Comparison of ENCODE assay signal across 10 mouse cellular contexts in the genomic region with DNA sequence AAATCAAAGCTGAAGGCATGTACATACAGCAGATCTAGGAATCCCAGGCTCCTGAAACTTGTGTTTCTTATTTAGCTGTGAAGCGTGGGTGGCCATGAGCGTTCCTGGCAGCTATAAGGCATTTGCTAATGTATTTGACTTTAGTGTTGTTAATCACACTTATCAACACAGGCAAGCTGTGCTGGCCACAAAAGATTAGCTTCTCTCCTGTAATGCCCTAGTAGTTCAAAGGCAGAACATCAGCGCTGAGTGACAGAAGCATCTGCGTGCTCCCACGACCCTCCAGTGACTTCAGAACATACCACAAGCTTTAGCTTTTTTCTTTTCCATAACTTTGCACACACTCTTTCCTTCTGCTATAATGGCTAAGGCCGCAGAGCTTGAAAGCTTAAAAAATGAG.
DNase-seq lines count a peak whose midpoint lies in the region; ATAC-seq and TF ChIP-seq lines count a peak whose summit lies in the region.
"Had no signal": no experiment of that assay in that cellular context is flagged by ENCODE, and none has a peak within 500 bp of the region (broad histone marks: within the 10 kb centered on the region; RNA-seq: fewer than 3 reads in every experiment).

No protein-coding gene starts in this region.

- intact Hi-C loops in heart, postnatal 14 days (cut with DNase I), result no loop called here

- no peak for TF ChIP-seq POLR2A in limb, embryonic 14.5 days (IDR thresholded peaks at IDR 0.05; ENCODE audit: borderline replicate concordance, extremely low read depth, insufficient read depth, insufficient read length)

- H3K4me2 ChIP-seq in heart, embryonic 12.5 days, result no peak overlapping the region
- no peak overlapping the region for H3K4me2 ChIP-seq in midbrain, embryonic 16.5 days (ENCODE audit: low read length)
- H3K4me2 ChIP-seq in midbrain, postnatal 0 days (ENCODE audit: low read depth, low read length, poor library complexity, severe bottlenecking), result no peak overlapping the region
- no peak overlapping the region for H3K4me2 ChIP-seq in limb, embryonic 14.5 days (replicated peaks; ENCODE audit: low read depth, low read length, severe bottlenecking)

- TF ChIP-seq CTCF in midbrain, postnatal 0 days (IDR thresholded peaks at IDR 0.05), result no peak

- no peak for DNase-seq in heart, postnatal 14 days
- no peak for DNase-seq in midbrain, postnatal 0 days (ENCODE audit: low spot score)
- peak; percentile 73 for DNase-seq in limb, embryonic 14.5 days (ENCODE audit: low spot score)
- no peak for DNase-seq in cerebellum, postnatal 10 days
- DNase-seq: adrenal gland, postnatal 10 days had no signal

- no peaks in the 10 kb centered on the region for H3K36me3 ChIP-seq in heart, embryonic 12.5 days
- H3K36me3 ChIP-seq in midbrain, embryonic 16.5 days (ENCODE audit: control insufficient read depth, insufficient read depth, low read length), result no peaks in the 10 kb centered on the region
- H3K36me3 ChIP-seq in midbrain, postnatal 0 days (ENCODE audit: insufficient read depth, low read length), result no peaks in the 10 kb centered on the region
- no peaks in the 10 kb centered on the region for H3K36me3 ChIP-seq in limb, embryonic 14.5 days (ENCODE audit: control insufficient read depth, insufficient read depth, low read length)
- H3K36me3 ChIP-seq: hindbrain, embryonic 10.5 days had no signal

- no peaks in the 10 kb centered on the region for H3K27me3 ChIP-seq in heart, embryonic 12.5 days (replicated peaks)
- no peaks in the 10 kb centered on the region for H3K27me3 ChIP-seq in midbrain, embryonic 16.5 days (ENCODE audit: control insufficient read depth, insufficient read depth, low read depth, low read length)
- no peaks in the 10 kb centered on the region for H3K27me3 ChIP-seq in midbrain, postnatal 0 days (ENCODE audit: insufficient read depth, low read length)
- no peaks in the 10 kb centered on the region for H3K27me3 ChIP-seq in limb, embryonic 14.5 days (ENCODE audit: control insufficient read depth, insufficient read depth, low read length)

- H3K4me3 ChIP-seq in heart, embryonic 12.5 days, result no peak overlapping the region
- H3K4me3 ChIP-seq in midbrain, embryonic 16.5 days (ENCODE audit: low read depth, low read length), result no peak overlapping the region
- H3K4me3 ChIP-seq in midbrain, postnatal 0 days (ENCODE audit: low read depth, low read length), result no peak overlapping the region
- no peak overlapping the region for H3K4me3 ChIP-seq in limb, embryonic 14.5 days (replicated peaks; ENCODE audit: low read length)
- H3K4me3 ChIP-seq: hindbrain, embryonic 10.5 days had no signal

- H3K4me1 ChIP-seq in heart, embryonic 12.5 days (replicated peaks), result peaks cover 17% of the 10 kb centered on the region
- H3K4me1 ChIP-seq in midbrain, embryonic 16.5 days (ENCODE audit: control insufficient read depth, insufficient read depth, low read length), result no peaks in the 10 kb centered on the region
- H3K4me1 ChIP-seq in midbrain, postnatal 0 days (ENCODE audit: insufficient read depth, low read length), result no peaks in the 10 kb centered on the region
- peaks cover 23% of the 10 kb centered on the region for H3K4me1 ChIP-seq in limb, embryonic 14.5 days (ENCODE audit: control insufficient read depth, insufficient read depth, low read length)
- H3K4me1 ChIP-seq: hindbrain, embryonic 10.5 days had no signal

- WGBS in heart, embryonic 12.5 days, result 22% methylated on average over 6 of the region's 6 CpGs
- WGBS in midbrain, embryonic 16.5 days, result 57% methylated on average over 6 of the region's 6 CpGs
- WGBS in midbrain, postnatal 0 days, result 55% methylated on average over 6 of the region's 6 CpGs
- WGBS in limb, embryonic 14.5 days, result 41% methylated on average over 6 of the region's 6 CpGs

- H3K9ac ChIP-seq in heart, embryonic 12.5 days, result no peak overlapping the region
- no peak overlapping the region for H3K9ac ChIP-seq in midbrain, embryonic 16.5 days (ENCODE audit: low read depth, low read length)
- H3K9ac ChIP-seq in midbrain, postnatal 0 days (replicated peaks; ENCODE audit: low read length, poor library complexity, severe bottlenecking), result no peak overlapping the region
- H3K9ac ChIP-seq in limb, embryonic 14.5 days (ENCODE audit: low read depth, low read length, severe bottlenecking), result no peak overlapping the region

- H3K27ac ChIP-seq in heart, embryonic 12.5 days (ENCODE audit: poor library complexity, severe bottlenecking), result peak overlapping the region; percentile 59
- H3K27ac ChIP-seq in midbrain, embryonic 16.5 days (ENCODE audit: low read length), result no peak overlapping the region
- H3K27ac ChIP-seq in midbrain, postnatal 0 days (ENCODE audit: low read depth, low read length), result no peak overlapping the region
- peak overlapping the region; percentile 56 for H3K27ac ChIP-seq in limb, embryonic 14.5 days (replicated peaks; ENCODE audit: low read depth, low read length)
- H3K27ac ChIP-seq: hindbrain, embryonic 10.5 days had no signal

- peaks cover 3% of the 10 kb centered on the region; the same call in 1 of the 2 replicates for H3K9me3 ChIP-seq in heart, embryonic 12.5 days (replicated peaks)
- no peaks in the 10 kb centered on the region for H3K9me3 ChIP-seq in midbrain, embryonic 16.5 days (replicated peaks; ENCODE audit: control insufficient read depth, low read length, poor library complexity, severe bottlenecking)
- no peaks in the 10 kb centered on the region for H3K9me3 ChIP-seq in midbrain, postnatal 0 days (ENCODE audit: low read length)
- 0 out of 2 replicates have a peak, but pooled peaks cover 3% of the 10 kb centered on the region for H3K9me3 ChIP-seq in limb, embryonic 14.5 days (ENCODE audit: control insufficient read depth, low read length)
- H3K9me3 ChIP-seq: hindbrain, embryonic 10.5 days had no signal

- ATAC-seq in heart, embryonic 12.5 days (ENCODE audit: insufficient number of reproducible peaks, low FRiP score), result no peak
- ATAC-seq in midbrain, embryonic 16.5 days, result peak; percentile 25; the same call in 1 of the 2 replicates
- ATAC-seq in midbrain, postnatal 0 days (ENCODE audit: low FRiP score), result no peak
- peak; percentile 58 for ATAC-seq in limb, embryonic 14.5 days (ENCODE audit: low FRiP score, low read depth)
- no peak for ATAC-seq in erythroblast, adult 5-6 weeks (replicated peaks; ENCODE audit: low FRiP score, poor library complexity, severe bottlenecking)
- ATAC-seq in granulocyte monocyte progenitor cell, adult 5-6 weeks (replicated peaks; ENCODE audit: poor library complexity, severe bottlenecking), result no peak

Comparison
In these comparisons a context has a peak if more than half of its experiments do, and no peak if none do; other contexts are left out.
1. ATAC-seq: peak in midbrain, embryonic 16.5 days (single experiment) and limb, embryonic 14.5 days (single experiment); none in heart, embryonic 12.5 days (single experiment), midbrain, postnatal 0 days (single experiment), erythroblast, adult 5-6 weeks (single experiment) and granulocyte monocyte progenitor cell, adult 5-6 weeks (single experiment).
2. H3K27ac ChIP-seq: peak in heart, embryonic 12.5 days (single experiment) and limb, embryonic 14.5 days (single experiment); none in midbrain, embryonic 16.5 days (single experiment) and midbrain, postnatal 0 days (single experiment).